Mouse (Mus musculus) heart, embryonic 10.5 days (tissue): ENCODE measurements around the gene Mpzl3. TPM values are rescaled to one million over a fixed set of nuclear protein-coding genes. Genes with fewer than 3 reads are reported as not detected.

ENCODE experiments used
- DNase-seq: peaks from one replicate; pipeline ENCODE4 v3.0.0-alpha.2; 2017; ENCODE audit warnings: low spot score
- H3K27ac ChIP-seq: fragments of 300-500 bp; sonication (generic); 2 replicates; pipeline ENCODE4 v1.5.1; 2016; ENCODE audit warnings: mild to moderate bottlenecking
- H3K27me3 ChIP-seq: fragments of 300-500 bp; sonication (generic); 2 replicates; pipeline ENCODE4 v1.6.1; 2016; ENCODE audit warnings: mild to moderate bottlenecking; ENCODE audit not compliant: poor library complexity, insufficient read depth, severe bottlenecking
- H3K36me3 ChIP-seq: fragments of 300-500 bp; sonication (generic); 2 replicates; pipeline ENCODE4 v1.6.1; 2016; ENCODE audit warnings: mild to moderate bottlenecking, moderate library complexity
- H3K4me1 ChIP-seq: fragments of 300-500 bp; sonication (generic); 2 replicates; pipeline ENCODE4 v1.6.1; 2016; ENCODE audit warnings: mild to moderate bottlenecking
- H3K4me3 ChIP-seq: fragments of 300-500 bp; sonication (generic); 2 replicates; pipeline ENCODE4 v1.5.1; 2016; ENCODE audit warnings: mild to moderate bottlenecking, moderate library complexity
- H3K9me3 ChIP-seq: fragments of 300-500 bp; sonication (generic); 2 replicates; pipeline ENCODE4 v1.6.1; 2016; ENCODE audit warnings: mild to moderate bottlenecking, moderate library complexity
- WGBS: fragments of 180-500 bp; shearing (Covaris S2); methylation state at CpG from one replicate; pipeline ENCODE4 v1.1.7; 2016; 5-methylcytosine and 5-hydroxymethylcytosine counted together
- polyA plus RNA-seq: library from polyadenylated mRNA; unstranded; fragments of >200 nt; fragmentation: Nextera tagmentation; extraction: Ambion mirVana; gene quantifications from 2 replicates; pipeline ENCODE4 v1.2.1, GENCODE M21; 2016

Mpzl3 gene
- polyA plus RNA-seq, 1 experiment from 2014 or later, result 3.2 TPM

- Histone ChIP-seq H3K4me3 (no peak overlapping the region), H3K36me3 (no peaks in the 10 kb centered on the region), H3K27me3 (peaks cover 17% of the 10 kb centered on the region), H3K27ac (peak overlapping the region; percentile 69), H3K4me1 (no peaks in the 10 kb centered on the region; the same call in 1 of the 2 replicates), H3K9me3 (no peaks in the 10 kb centered on the region)
- DNase-seq, result no peak
- WGBS, result 53% methylated on average over 4 of the region's 4 CpGs
Measured at GRCm38 (mm10) chr9:45092641-45093040, 37.7 kb downstream of the Mpzl3 start.

- Histone ChIP-seq H3K9me3 (no peaks in the 10 kb centered on the region), H3K36me3 (no peaks in the 10 kb centered on the region), H3K4me3 (no peak overlapping the region), H3K27ac (no peak overlapping the region), H3K4me1 (no peaks in the 10 kb centered on the region; the same call in 1 of the 2 replicates), H3K27me3 (peaks cover 23% of the 10 kb centered on the region)
- no peak for DNase-seq
- 75% methylated on average over 6 of the region's 6 CpGs for WGBS
Measured at GRCm38 (mm10) chr9:45095149-45095937, 40.4 kb downstream of the Mpzl3 start.

- peaks cover 23% of the 10 kb centered on the region for H3K27me3 ChIP-seq
- 79% methylated on average over 5 of the region's 5 CpGs for WGBS
- no peaks in the 10 kb centered on the region for H3K36me3 ChIP-seq
- peaks cover 4% of the 10 kb centered on the region for H3K4me1 ChIP-seq
- DNase-seq, result no peak
- H3K9me3 ChIP-seq, result no peaks in the 10 kb centered on the region
- no peak overlapping the region for H3K4me3 ChIP-seq
- H3K27ac ChIP-seq, result no peak overlapping the region
Measured at GRCm38 (mm10) chr9:45097877-45098276, 42.9 kb downstream of the Mpzl3 start.

DNA sequence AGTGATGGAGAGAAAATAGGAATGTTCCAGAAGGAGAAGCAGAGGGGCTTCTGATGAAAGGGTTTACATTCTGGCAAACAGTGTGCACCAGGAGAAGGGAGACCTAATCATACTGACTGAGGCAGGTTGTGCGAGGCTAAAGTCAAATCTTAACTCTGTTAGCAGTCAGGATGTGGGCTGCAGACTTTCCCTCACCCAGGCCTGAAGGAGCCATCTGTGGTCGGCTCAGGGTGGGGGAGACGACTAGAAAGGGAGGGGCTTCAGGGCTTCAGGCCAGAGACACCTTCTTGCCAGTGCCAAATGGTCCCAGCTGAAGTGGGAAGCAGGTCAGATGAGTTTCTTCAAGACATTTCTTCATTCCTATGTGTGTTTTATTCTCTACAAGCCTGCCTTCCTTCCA lies 43.4 kb downstream of the Mpzl3 start:
- Histone ChIP-seq H3K27me3 (peaks cover 23% of the 10 kb centered on the region), H3K4me3 (no peak overlapping the region), H3K4me1 (peaks cover 9% of the 10 kb centered on the region), H3K9me3 (no peaks in the 10 kb centered on the region), H3K36me3 (no peaks in the 10 kb centered on the region), H3K27ac (no peak overlapping the region)
- WGBS, result 27% methylated on average over 3 of the region's 3 CpGs
- DNase-seq, result no peak

DNA sequence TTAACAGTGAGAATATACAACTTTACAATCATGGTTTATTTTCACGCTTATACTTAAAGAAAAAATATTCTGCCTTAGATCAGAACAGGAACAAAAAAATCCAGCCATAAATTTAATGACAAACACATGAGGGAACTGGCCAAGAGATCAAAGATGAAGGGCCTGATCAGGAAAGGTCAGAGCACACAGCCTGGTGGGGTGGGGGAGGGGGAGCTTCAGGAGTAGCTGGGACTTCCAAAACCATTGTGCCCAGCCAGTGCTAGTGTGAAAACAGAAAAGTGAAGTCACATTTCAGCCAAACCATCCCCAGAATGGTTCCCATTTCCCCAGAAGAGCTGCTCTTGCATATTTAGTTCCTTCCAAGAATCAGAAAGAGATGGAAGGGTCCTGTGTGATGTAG lies 47.5 kb downstream of the Mpzl3 start:
- H3K27ac ChIP-seq, result no peak overlapping the region
- H3K4me3 ChIP-seq, result no peak overlapping the region
- DNase-seq, result no peak
- 88% methylated on average over 1 of the region's 1 CpGs for WGBS
- H3K9me3 ChIP-seq, result no peaks in the 10 kb centered on the region
- H3K4me1 ChIP-seq, result peaks cover 18% of the 10 kb centered on the region
- H3K27me3 ChIP-seq, result 0 out of 2 replicates have a peak, but pooled peaks cover 8% of the 10 kb centered on the region
- no peaks in the 10 kb centered on the region for H3K36me3 ChIP-seq

DNA sequence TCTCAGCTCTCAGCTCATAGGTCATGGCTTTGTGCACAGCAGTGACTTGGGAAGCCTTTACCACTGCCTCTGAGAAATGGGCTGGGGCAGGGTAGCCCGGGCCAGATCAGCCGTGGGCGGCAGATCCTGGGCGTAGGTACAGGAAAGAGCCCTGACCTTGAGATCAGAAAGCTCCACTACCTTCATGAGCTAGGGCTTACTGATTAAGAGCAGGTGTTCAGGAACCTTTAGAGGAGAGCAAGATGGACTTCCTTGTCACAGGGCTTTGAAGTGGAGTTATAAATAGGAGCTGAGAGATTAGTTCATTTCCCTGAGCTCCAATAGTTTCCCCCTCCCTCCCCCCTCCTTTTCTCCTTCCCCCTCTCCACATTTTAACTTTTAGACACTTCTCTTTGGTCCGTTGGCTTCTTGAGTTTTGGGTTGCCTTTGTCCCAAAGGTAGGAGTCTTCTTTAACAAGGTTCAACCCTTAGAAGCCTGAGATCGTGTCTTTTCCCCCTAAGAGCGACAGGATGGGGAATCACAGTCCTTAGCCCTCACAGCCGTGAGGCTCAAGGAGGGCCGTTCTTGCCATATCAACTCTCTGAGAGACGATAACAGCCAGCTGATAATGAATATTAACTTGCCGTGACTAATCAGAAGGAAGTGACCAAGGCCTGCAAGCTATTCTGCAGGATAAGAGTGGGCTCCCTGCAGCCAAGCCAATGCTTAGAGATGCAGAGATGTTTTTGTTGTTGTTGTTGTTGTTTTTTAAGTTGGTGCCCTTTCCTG lies 48.4 kb downstream of the Mpzl3 start:
- DNase-seq, result no peak
- no peaks in the 10 kb centered on the region for H3K9me3 ChIP-seq
- H3K4me3 ChIP-seq, result 0 out of 2 replicates have a peak overlapping the region, but pooled peaks have one; percentile 5
- peaks cover 18% of the 10 kb centered on the region for H3K4me1 ChIP-seq
- H3K36me3 ChIP-seq, result no peaks in the 10 kb centered on the region
- H3K27ac ChIP-seq, result peak overlapping the region; percentile 65; the same call in 1 of the 2 replicates
- 29% methylated on average over 11 of the region's 11 CpGs for WGBS
- 0 out of 2 replicates have a peak, but pooled peaks cover 7% of the 10 kb centered on the region for H3K27me3 ChIP-seq

DNA sequence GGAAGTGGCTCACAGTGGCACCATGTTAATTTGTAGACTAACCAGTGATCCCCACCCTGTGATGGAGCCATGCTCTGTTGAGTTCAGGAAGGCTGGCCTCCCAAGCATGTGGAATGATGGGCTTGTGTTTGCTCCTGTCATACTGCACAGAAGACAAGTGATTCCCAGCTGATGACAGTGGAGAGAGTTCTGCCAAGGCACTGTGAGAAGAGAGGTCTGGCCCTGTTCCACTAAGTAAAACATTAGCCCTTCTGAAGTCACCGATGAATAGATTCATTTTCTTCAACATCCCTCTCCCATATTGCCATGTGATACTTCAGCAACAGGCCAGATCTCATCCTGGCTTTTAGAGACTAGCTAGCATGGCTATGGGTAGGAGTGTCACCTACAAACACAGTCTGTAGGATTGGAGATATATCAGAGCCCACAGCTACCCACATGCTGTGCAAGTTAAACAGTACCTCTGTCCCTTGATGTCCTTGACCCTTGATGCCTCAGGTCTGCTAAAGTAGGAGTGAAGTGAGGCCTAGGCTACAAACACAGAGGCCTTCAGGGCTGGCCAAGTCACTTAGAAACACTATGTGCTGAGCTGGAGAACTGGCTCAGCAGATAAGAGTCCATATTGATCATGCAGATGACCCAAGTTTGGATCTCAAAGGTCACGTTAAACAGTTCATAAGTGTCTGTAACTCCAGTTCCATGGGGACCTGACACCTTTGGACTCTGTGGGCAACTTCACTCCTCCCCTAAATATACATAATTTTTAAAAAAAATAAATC lies 50.8 kb downstream of the Mpzl3 start:
- DNase-seq, result no peak
- Histone ChIP-seq H3K27me3 (no peaks in the 10 kb centered on the region), H3K9me3 (no peaks in the 10 kb centered on the region), H3K4me3 (no peak overlapping the region), H3K27ac (no peak overlapping the region), H3K4me1 (peaks cover 18% of the 10 kb centered on the region), H3K36me3 (no peaks in the 10 kb centered on the region)
- WGBS, result 84% methylated on average over 2 of the region's 2 CpGs

DNA sequence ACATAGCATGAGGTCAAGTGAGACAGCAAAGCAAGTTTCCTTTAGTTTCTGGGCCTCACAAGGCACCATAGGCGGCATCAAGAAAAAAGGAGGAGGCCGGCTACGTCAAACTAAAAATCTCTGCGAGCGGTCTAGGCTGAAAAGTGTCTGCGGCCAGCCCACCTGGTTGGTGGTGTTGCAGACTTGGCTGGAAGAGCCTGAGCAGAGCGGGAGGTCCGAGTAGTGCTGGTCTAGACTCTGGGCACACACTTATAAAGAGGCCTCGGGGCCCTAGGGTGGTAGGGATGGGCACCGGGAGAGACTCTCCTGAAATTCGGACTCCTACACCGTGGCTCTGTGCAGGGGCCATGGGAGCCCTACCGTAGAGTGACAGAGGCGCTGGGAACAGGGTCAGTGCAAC lies 60.7 kb downstream of the Mpzl3 start:
- Histone ChIP-seq H3K36me3 (no peaks in the 10 kb centered on the region), H3K4me1 (peaks cover 20% of the 10 kb centered on the region), H3K27ac (peak overlapping the region; percentile 64), H3K4me3 (peak overlapping the region; percentile 51), H3K27me3 (peaks cover 11% of the 10 kb centered on the region; the same call in 1 of the 2 replicates), H3K9me3 (no peaks in the 10 kb centered on the region)
- 7% methylated on average over 14 of the region's 14 CpGs for WGBS
- no peak for DNase-seq

- WGBS, result 67% methylated on average over 9 of the region's 9 CpGs
- Histone ChIP-seq H3K27ac (no peak overlapping the region), H3K36me3 (no peaks in the 10 kb centered on the region), H3K4me3 (no peak overlapping the region), H3K27me3 (peaks cover 14% of the 10 kb centered on the region; the same call in 1 of the 2 replicates), H3K9me3 (no peaks in the 10 kb centered on the region), H3K4me1 (peaks cover 20% of the 10 kb centered on the region)
- no peak for DNase-seq
Measured at GRCm38 (mm10) chr9:45116819-45117218, 61.8 kb downstream of the Mpzl3 start.

DNA sequence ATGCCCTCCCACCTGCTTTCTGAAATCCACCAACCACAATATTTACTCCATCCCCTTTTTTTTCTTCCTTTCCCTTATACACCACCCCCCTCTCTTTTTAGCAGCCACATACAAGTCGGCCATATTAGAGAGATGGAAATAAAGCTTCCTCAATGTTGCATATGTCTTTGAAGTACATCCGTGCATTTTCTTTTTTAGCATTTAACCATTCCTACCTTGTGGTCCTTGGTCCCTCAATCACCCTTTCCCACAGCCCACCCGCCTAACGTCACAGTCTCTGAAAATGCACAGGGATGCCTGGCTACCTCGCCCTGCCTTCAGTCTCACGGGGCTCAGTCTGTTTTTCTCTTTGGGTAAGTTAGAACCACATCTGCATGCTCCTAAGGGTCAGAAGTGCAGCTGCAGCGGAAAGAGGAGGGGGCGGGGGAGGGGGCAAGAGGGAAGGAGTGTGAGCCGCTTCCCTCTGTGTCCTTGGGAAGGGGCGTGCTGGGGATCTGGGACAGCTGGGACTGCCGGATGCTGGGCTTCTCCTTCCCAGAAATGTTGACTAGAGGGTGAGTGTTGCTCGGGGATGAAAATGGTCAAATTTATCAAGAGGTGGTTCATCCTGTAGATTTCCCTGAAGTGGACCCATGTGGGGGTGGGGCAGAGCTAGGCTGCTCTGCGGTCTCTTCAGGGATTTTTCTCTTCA lies 62.9 kb downstream of the Mpzl3 start, which contains the start of gene Scn2b:
Gene Scn2b, plus strand, starts transcription at position 42 of the 691 bp plus-strand sequence.
- 2% methylated on average over 13 of the region's 13 CpGs for WGBS
- no peaks in the 10 kb centered on the region for H3K9me3 ChIP-seq
- H3K4me1 ChIP-seq, result peaks cover 31% of the 10 kb centered on the region
- H3K36me3 ChIP-seq, result no peaks in the 10 kb centered on the region
- H3K4me3 ChIP-seq, result peak within 1 kb of the TSS; percentile 68
- peaks cover 14% of the 10 kb centered on the region; the same call in 1 of the 2 replicates for H3K27me3 ChIP-seq
- H3K27ac ChIP-seq, result peak within 1 kb of the TSS; percentile 93
- no peak for DNase-seq

DNA sequence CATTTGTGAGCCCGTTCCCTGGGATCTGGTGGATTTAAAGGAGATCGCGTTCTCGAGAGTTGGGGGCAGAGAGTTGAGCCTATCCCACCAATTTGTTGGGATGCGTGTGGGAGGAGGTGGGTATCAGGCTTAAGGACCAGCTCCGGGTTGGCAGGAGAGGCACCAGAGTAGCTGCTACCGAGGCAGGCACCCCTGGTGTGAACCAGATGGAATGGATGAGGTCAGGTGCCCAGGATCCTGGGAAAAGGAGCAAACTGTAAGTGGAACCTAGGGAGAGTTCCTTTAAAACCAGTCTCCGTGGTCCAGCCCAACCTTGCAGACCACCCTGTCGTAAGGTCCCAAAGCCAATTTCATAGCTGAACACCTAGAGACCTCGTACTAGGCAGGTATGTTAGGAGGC lies 63.6 kb downstream of the Mpzl3 start:
- no peak for DNase-seq
- H3K9me3 ChIP-seq, result no peaks in the 10 kb centered on the region
- 25% methylated on average over 10 of the region's 10 CpGs for WGBS
- peaks cover 33% of the 10 kb centered on the region for H3K4me1 ChIP-seq
- peaks cover 14% of the 10 kb centered on the region; the same call in 1 of the 2 replicates for H3K27me3 ChIP-seq
- no peaks in the 10 kb centered on the region for H3K36me3 ChIP-seq
- H3K4me3 ChIP-seq, result peak overlapping the region; percentile 68
- peak overlapping the region; percentile 93 for H3K27ac ChIP-seq
